In the genomic region with DNA sequence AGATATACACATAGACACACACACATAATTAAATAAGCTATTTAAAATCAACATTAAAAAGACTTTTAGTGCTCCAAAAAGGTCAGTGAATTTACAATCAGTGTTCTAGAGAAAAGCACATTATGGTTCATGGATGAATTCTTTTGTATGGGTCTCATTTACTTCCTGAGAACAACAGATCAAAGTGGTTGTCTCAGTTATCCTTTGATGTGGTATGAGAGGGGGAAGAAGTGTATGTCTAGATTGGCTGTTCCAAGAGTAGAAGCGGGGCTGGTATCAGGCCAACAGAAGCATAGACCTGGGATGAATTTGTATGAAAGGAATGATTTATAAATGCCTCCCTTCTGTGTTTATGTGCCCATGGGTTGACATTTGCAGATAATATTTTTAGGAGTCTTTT, we compare ENCODE assay signal across 24 mouse cellular contexts. TPM values are rescaled to one million over a fixed set of nuclear protein-coding genes. Genes with fewer than 3 reads are reported as not detected.
"Had no signal": no experiment of that assay in that cellular context is flagged by ENCODE, and none has a peak within 500 bp of the region (broad histone marks: within the 10 kb centered on the region; RNA-seq: fewer than 3 reads in every experiment).

No protein-coding gene starts in this region.

- H3K4me1 ChIP-seq: kidney, embryonic 15.5 days; limb, embryonic 10.5 days; limb, embryonic 13.5 days; liver, embryonic 12.5 days; liver, embryonic 15.5 days; lung, embryonic 15.5 days; megakaryocyte, embryonic 14.5 days; midbrain, embryonic 10.5 days; midbrain, embryonic 13.5 days; neural tube, embryonic 12.5 days; neural tube, embryonic 15.5 days; stomach, embryonic 15.5 days had no signal

- H3K4me2 ChIP-seq: kidney, embryonic 15.5 days; limb, embryonic 13.5 days; liver, embryonic 12.5 days; liver, embryonic 15.5 days; lung, embryonic 15.5 days; midbrain, embryonic 13.5 days; neural tube, embryonic 12.5 days; neural tube, embryonic 15.5 days; stomach, embryonic 15.5 days had no signal

- H3K9ac ChIP-seq: kidney, embryonic 15.5 days; limb, embryonic 13.5 days; liver, embryonic 12.5 days; liver, embryonic 15.5 days; lung, embryonic 15.5 days; midbrain, embryonic 13.5 days; neural tube, embryonic 12.5 days; neural tube, embryonic 15.5 days; stomach, embryonic 15.5 days had no signal

- ATAC-seq: liver, embryonic 12.5 days; midbrain, embryonic 13.5 days had no signal

- H3K36me3 ChIP-seq: kidney, embryonic 15.5 days; limb, embryonic 10.5 days; limb, embryonic 13.5 days; liver, embryonic 12.5 days; liver, embryonic 15.5 days; lung, embryonic 15.5 days; midbrain, embryonic 10.5 days; midbrain, embryonic 13.5 days; neural tube, embryonic 12.5 days; neural tube, embryonic 15.5 days; stomach, embryonic 15.5 days had no signal

- H3K9me3 ChIP-seq: kidney, embryonic 15.5 days; limb, embryonic 10.5 days; limb, embryonic 13.5 days; liver, embryonic 12.5 days; liver, embryonic 15.5 days; lung, embryonic 15.5 days; megakaryocyte, embryonic 14.5 days; midbrain, embryonic 10.5 days; midbrain, embryonic 13.5 days; neural tube, embryonic 12.5 days; neural tube, embryonic 15.5 days; stomach, embryonic 15.5 days had no signal

- H3K27me3 ChIP-seq: kidney, embryonic 15.5 days; limb, embryonic 13.5 days; liver, embryonic 12.5 days; liver, embryonic 15.5 days; lung, embryonic 15.5 days; megakaryocyte, embryonic 14.5 days; midbrain, embryonic 13.5 days; neural tube, embryonic 12.5 days; neural tube, embryonic 15.5 days; stomach, embryonic 15.5 days had no signal

- DNase-seq: kidney, adult 11 months; kidney, adult 8-10 months; kidney, postnatal 10 days; kidney, postnatal 36 days; liver; lung, adult 18-20 months; lung, postnatal 10 days; lung, postnatal 36 days; right cerebral cortex, postnatal 25 days; spleen, adult 18-20 months; thymus, postnatal 4 days had no signal

- H3K4me3 ChIP-seq: kidney, embryonic 15.5 days; limb, embryonic 10.5 days; limb, embryonic 13.5 days; liver, embryonic 12.5 days; liver, embryonic 15.5 days; lung, embryonic 15.5 days; megakaryocyte, embryonic 14.5 days; midbrain, embryonic 10.5 days; midbrain, embryonic 13.5 days; neural tube, embryonic 12.5 days; neural tube, embryonic 15.5 days; stomach, embryonic 15.5 days had no signal

- H3K27ac ChIP-seq: kidney, embryonic 15.5 days; limb, embryonic 10.5 days; limb, embryonic 13.5 days; liver, embryonic 12.5 days; liver, embryonic 15.5 days; lung, embryonic 15.5 days; midbrain, embryonic 10.5 days; midbrain, embryonic 13.5 days; neural tube, embryonic 12.5 days; neural tube, embryonic 15.5 days; stomach, embryonic 15.5 days had no signal

RNA-seq across cellular contexts. Expression of a gene that starts 20.6 kb away (rescaled TPM):
- total RNA-seq: left cerebral cortex, postnatal 25 days had no signal
- polyA plus RNA-seq: kidney, embryonic 15.5 days; limb, embryonic 10.5 days; liver, embryonic 12.5 days; liver, embryonic 15.5 days; lung, embryonic 15.5 days; midbrain, embryonic 10.5 days; midbrain, embryonic 13.5 days; neural tube, embryonic 12.5 days; stomach, embryonic 15.5 days had no signal
